Mouse (Mus musculus) left cerebral cortex, postnatal 25 days (tissue): ENCODE results near the gene Inafm2. TPM values are rescaled to one million over a fixed set of nuclear protein-coding genes. Genes with fewer than 3 reads are reported as not detected.

ENCODE experiments used
- DNase-seq, 2 experiments: peaks; one replicate each; pipeline ENCODE4 v3.0.0; 2022; ENCODE audit warnings: low spot score in 2 of 2, mixed read lengths in 1 of 2
- intact Hi-C: fragments of 180-260 bp; cut with DNase I; formaldehyde crosslinking; loops from one replicate; pipeline ENCODE4 v1.15.1; 2025
- total RNA-seq, 2 experiments: library from RNA; stranded (reverse); gene quantifications; 2 replicates each; pipeline ENCODE4 v1.2.3; 2021

Gene Inafm2
- total RNA-seq, 2 experiments from 2014 or later, result 38.3 to 39.7 TPM

GRCm38 (mm10) chr2:118751896-118752791, 6.6 kb downstream of the Inafm2 start:
- no peak for DNase-seq
- intact Hi-C loops, result no loop called here

GRCm38 (mm10) chr2:118752792-118753108, 7.2 kb downstream of the Inafm2 start:
- DNase-seq, result no peak
- intact Hi-C loops, result no loop called here

GRCm38 (mm10) chr2:118754143-118754542, 8.6 kb downstream of the Inafm2 start:
- intact Hi-C loops, result no loop called here
- no peak for DNase-seq

- intact Hi-C loops, result no loop called here
- DNase-seq, result no peak
These were observed 9.8 kb downstream of the Inafm2 start for GRCm38 (mm10) chr2:118755407-118755806.

- intact Hi-C loops, result no loop called here
- DNase-seq, result no peak
These were observed 10.5 kb downstream of the Inafm2 start for GRCm38 (mm10) chr2:118756103-118756502.

- peak in 1 of 2 experiments; percentile 55 for DNase-seq
- intact Hi-C loops, result loop anchor here (2.0 kb wide), 1 partner anchor 13 kb away; no protein-coding TSS in a partner anchor
These were observed 14.3 kb downstream of the Inafm2 start for GRCm38 (mm10) chr2:118759828-118760227.

- no peak for DNase-seq
These were observed 14.9 kb downstream of the Inafm2 start for GRCm38 (mm10) chr2:118760311-118761025.

GRCm38 (mm10) chr2:118761358-118761757, 15.8 kb downstream of the Inafm2 start:
- no peak for DNase-seq
- intact Hi-C loops, result loop anchor here (2.0 kb wide), 1 partner anchor 15 kb away; no protein-coding TSS in a partner anchor

More at GRCm38 (mm10) chr2:118760311-118761025, 14.9 kb downstream of the Inafm2 start:
- intact Hi-C loops, result loop anchor here (2.0 kb wide), 1 partner anchor 14 kb away; no protein-coding TSS in a partner anchor

GRCm38 (mm10) chr2:118761906-118762783, 16.6 kb downstream of the Inafm2 start, which contains the start of gene Ccdc9b:
Ccdc9b (minus strand) TSS chr2:118762661.
- peak; percentile 81 to 84 for DNase-seq
- intact Hi-C loops, result loop anchor here (2.0 kb wide), 2 partner anchors 15 to 121 kb away; no protein-coding TSS in a partner anchor

- DNase-seq, result no peak
- intact Hi-C loops, result loop anchor here (2.0 kb wide), 1 partner anchor 120 kb away; no protein-coding TSS in a partner anchor
These were observed 17.2 kb downstream of the Inafm2 start for GRCm38 (mm10) chr2:118762784-118763148.

GRCm38 (mm10) chr2:118763469-118763868, 17.9 kb downstream of the Inafm2 start:
- intact Hi-C loops, result loop anchor here (2.0 kb wide), 1 partner anchor 119 kb away; no protein-coding TSS in a partner anchor
- peak; percentile 44 to 87 for DNase-seq

- peak; percentile 50 to 63 for DNase-seq
- intact Hi-C loops, result no loop called here
These were observed 18.7 kb downstream of the Inafm2 start for GRCm38 (mm10) chr2:118764094-118764831.

- intact Hi-C loops, result no loop called here
- DNase-seq, result no peak
These were observed 19.3 kb downstream of the Inafm2 start for GRCm38 (mm10) chr2:118764875-118765274.

- intact Hi-C loops, result no loop called here
- no peak for DNase-seq
These were observed 20.8 kb downstream of the Inafm2 start for GRCm38 (mm10) chr2:118766041-118767033.

- intact Hi-C loops, result no loop called here
- DNase-seq, result no peak
These were observed 26.8 kb downstream of the Inafm2 start, which contains the start of gene Phgr1 for GRCm38 (mm10) chr2:118772158-118772874. Phgr1 (plus strand) TSS chr2:118772769.

- DNase-seq, result no peak
- intact Hi-C loops, result no loop called here
These were observed 29.0 kb downstream of the Inafm2 start for GRCm38 (mm10) chr2:118774536-118774935.

GRCm38 (mm10) chr2:118775396-118775795, 29.8 kb downstream of the Inafm2 start:
- peak in 1 of 2 experiments; percentile 58 for DNase-seq
- intact Hi-C loops, result no loop called here
